Mouse (Mus musculus) intestine, embryonic 15.5 days (tissue): Measurements from ENCODE around the gene Tango6. TPM values are rescaled to one million over a fixed set of nuclear protein-coding genes. Genes with fewer than 3 reads are reported as not detected.

Source experiments
- ATAC-seq: fragments of 200-750 bp; cut with Nextera tagmentation; 2 replicates; pipeline ENCODE4 v1.8.0; 2017; ENCODE audit warnings: moderate TSS enrichment, moderate library complexity
- H3K27ac ChIP-seq: fragments of 300-500 bp; sonication (generic); 2 replicates; pipeline ENCODE4 v1.5.1; 2015; ENCODE audit warnings: mild to moderate bottlenecking, inconsistent platforms
- H3K27me3 ChIP-seq: fragments of 300-500 bp; sonication (generic); replicated peaks from 2 replicates; pipeline ENCODE4 v1.6.1; 2015; ENCODE audit warnings: inconsistent platforms
- H3K36me3 ChIP-seq: fragments of 300-500 bp; sonication (generic); 2 replicates; pipeline ENCODE4 v1.6.1; 2015; ENCODE audit warnings: inconsistent platforms
- H3K4me1 ChIP-seq: fragments of 300-500 bp; sonication (generic); replicated peaks from 2 replicates; pipeline ENCODE4 v1.6.1; 2015; ENCODE audit warnings: inconsistent platforms
- H3K4me2 ChIP-seq: fragments of 300-500 bp; sonication (generic); replicated peaks from 2 replicates; pipeline ENCODE4 v1.6.1; 2015; ENCODE audit warnings: mild to moderate bottlenecking, inconsistent platforms
- H3K4me3 ChIP-seq: fragments of 300-500 bp; sonication (generic); replicated peaks from 2 replicates; pipeline ENCODE4 v1.5.1; 2015; ENCODE audit warnings: inconsistent platforms
- H3K9ac ChIP-seq: fragments of 300-500 bp; sonication (generic); 2 replicates; pipeline ENCODE4 v1.6.1; 2015; ENCODE audit warnings: inconsistent platforms
- H3K9me3 ChIP-seq: fragments of 300-500 bp; sonication (generic); 2 replicates; pipeline ENCODE4 v1.6.1; 2016; ENCODE audit warnings: inconsistent platforms
- WGBS: fragments of 180-500 bp; shearing (Covaris S2); methylation state at CpG from one replicate; pipeline ENCODE4 v1.1.7; 2015; 5-methylcytosine and 5-hydroxymethylcytosine counted together
- polyA plus RNA-seq: library from polyadenylated mRNA; unstranded; fragments of >200 nt; fragmentation: Nextera tagmentation; extraction: Ambion mirVana; gene quantifications from 2 replicates; pipeline ENCODE4 v1.2.1, GENCODE M21; 2015

Gene Tango6
- polyA plus RNA-seq, 1 experiment from 2014 or later, result 9.1 TPM

DNA sequence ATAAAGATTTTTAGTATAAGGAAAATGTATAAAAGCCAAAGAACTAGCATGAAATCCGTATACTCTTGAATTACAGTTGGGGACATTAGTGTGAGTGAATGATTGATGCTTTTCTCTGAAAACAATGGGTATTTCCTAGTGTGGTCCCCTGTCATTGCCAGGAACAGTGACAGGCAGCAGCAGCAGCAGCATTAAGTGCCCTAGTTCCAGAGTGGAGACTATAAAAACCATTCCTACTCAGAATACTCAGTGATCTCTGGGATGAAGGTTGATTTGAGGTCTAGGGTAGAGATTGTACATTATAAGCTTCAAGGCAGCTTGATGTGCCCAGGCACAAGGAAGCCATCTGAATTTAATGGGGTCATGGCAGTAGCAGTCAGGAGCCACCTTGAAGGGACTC, 45.0 kb downstream of the Tango6 start:
- Histone ChIP-seq H3K4me3 (no peak overlapping the region), H3K27me3 (no peaks in the 10 kb centered on the region), H3K27ac (no peak overlapping the region), H3K4me1 (peaks cover 4% of the 10 kb centered on the region; the same call in 1 of the 2 replicates), H3K9ac (no peak overlapping the region), H3K4me2 (no peak overlapping the region), H3K9me3 (no peaks in the 10 kb centered on the region), H3K36me3 (0 out of 2 replicates have a peak, but pooled peaks cover 7% of the 10 kb centered on the region)
- no peak for ATAC-seq
- 65% methylated on average over 1 of the region's 1 CpGs for WGBS

DNA sequence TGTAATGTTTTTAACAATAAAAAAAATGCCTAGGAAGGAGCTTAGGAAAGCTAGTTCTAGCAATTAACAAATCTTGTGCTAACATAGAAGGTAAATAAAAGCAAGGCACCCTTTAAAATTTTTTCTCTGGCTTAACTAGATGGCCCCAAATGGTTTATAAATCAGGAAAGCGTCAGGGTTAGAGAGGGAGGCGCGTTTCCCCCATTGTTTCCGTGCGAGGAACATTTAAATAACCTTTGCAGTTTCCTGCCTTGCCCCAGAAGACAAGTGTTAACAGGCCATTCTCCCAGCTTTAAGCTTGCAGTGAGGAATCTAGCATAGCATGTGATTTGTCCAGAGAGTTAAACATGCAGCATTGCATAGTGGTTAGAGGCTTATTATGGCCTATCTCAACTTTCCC, 50.1 kb downstream of the Tango6 start:
- no peak overlapping the region for H3K4me3 ChIP-seq
- no peaks in the 10 kb centered on the region for H3K4me1 ChIP-seq
- WGBS, result 35% methylated on average over 5 of the region's 5 CpGs
- H3K9ac ChIP-seq, result no peak overlapping the region
- H3K27me3 ChIP-seq, result no peaks in the 10 kb centered on the region
- H3K36me3 ChIP-seq, result no peaks in the 10 kb centered on the region
- no peak overlapping the region for H3K27ac ChIP-seq
- no peak overlapping the region for H3K4me2 ChIP-seq
- no peak for ATAC-seq
- H3K9me3 ChIP-seq, result no peaks in the 10 kb centered on the region

DNA sequence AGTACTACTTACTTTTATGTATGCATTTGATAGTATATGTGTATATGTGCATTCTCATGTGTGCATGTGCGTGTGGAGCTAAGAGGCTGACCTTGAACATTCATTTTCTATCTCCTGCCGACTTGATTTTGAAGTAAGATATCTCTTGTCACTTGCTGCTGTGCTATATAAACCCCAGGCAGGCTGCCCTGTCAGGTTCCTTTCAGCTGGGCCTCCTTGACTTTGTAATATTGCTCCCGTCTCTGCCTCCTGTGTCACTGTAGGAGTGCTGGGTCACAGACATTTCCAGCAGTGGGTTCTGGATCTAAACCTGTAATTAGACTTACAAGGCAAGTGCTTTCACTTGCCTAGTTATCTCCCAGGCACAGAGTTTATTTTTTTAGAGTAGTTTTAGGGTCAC, 50.8 kb downstream of the Tango6 start:
- no peak for ATAC-seq
- H3K27me3 ChIP-seq, result no peaks in the 10 kb centered on the region
- no peaks in the 10 kb centered on the region for H3K9me3 ChIP-seq
- no peaks in the 10 kb centered on the region for H3K36me3 ChIP-seq
- H3K9ac ChIP-seq, result no peak overlapping the region
- H3K4me3 ChIP-seq, result no peak overlapping the region
- H3K27ac ChIP-seq, result no peak overlapping the region
- H3K4me1 ChIP-seq, result no peaks in the 10 kb centered on the region
- H3K4me2 ChIP-seq, result no peak overlapping the region
- WGBS, result 62% methylated on average over 3 of the region's 3 CpGs

DNA sequence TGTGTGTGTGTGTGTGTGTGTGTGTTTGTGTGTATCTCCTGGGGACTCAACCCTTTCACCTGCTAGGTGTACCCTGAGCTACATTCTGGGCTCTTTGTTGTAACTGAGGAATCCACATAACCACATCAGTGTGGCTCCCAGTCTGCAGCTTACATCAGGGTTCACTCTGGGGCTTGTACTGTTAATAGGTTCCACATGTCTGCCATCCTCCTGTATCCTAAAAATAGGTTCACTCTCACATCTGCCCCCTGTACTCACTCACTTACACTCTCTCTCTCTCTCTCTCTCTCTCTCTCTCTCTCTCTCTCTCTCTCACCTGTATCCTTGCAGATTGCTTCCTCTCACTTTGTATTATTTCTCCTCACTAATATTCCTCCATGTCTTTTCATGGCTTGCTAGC, 51.4 kb downstream of the Tango6 start:
- H3K27me3 ChIP-seq, result no peaks in the 10 kb centered on the region
- H3K27ac ChIP-seq, result no peak overlapping the region
- no peaks in the 10 kb centered on the region for H3K36me3 ChIP-seq
- no peak overlapping the region for H3K4me3 ChIP-seq
- no peak overlapping the region for H3K9ac ChIP-seq
- no peak for ATAC-seq
- H3K9me3 ChIP-seq, result no peaks in the 10 kb centered on the region
- no peak overlapping the region for H3K4me2 ChIP-seq
- no peaks in the 10 kb centered on the region for H3K4me1 ChIP-seq

DNA sequence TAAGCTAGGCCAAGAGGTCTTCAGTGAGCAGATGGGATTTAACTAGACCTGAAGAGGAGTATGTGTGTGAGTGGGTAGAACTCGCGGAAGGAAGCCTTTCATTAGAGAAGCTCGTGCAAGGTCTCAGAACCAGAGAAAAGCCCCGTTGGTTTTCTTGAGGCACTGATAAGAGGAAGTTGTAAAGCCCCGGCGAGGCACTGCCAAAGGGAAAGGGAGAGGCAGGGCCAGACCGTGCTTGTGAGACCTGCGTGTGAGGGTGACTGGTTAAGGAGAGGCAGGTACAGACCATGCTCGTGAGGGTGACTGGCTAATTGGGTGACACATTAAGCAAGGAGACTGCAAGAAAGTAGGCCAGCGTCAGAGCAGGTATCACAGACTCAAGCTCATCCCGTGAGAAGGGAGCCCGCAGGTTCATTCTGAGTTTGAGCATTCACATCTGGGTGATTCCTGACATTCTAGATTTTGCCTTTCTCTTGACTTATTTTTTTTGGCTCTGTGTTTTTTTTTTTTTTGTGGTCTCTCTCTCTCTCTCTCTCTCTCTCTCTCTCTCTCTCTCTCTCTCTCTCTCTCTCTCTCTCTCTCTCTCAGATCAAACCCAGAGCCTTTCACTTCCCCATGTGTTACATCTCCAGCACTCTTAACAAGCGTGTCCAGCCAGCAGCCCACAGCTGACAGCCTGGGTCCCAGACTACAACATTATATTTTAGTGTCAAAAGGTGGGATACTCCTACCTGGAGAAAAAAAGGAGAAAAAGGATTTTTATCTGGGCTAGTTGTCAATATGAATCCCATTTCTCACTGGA, 54.2 kb downstream of the Tango6 start:
- H3K9ac ChIP-seq, result no peak overlapping the region
- no peak for ATAC-seq
- H3K36me3 ChIP-seq, result peaks cover 2% of the 10 kb centered on the region
- no peaks in the 10 kb centered on the region for H3K9me3 ChIP-seq
- no peak overlapping the region for H3K4me2 ChIP-seq
- H3K27me3 ChIP-seq, result no peaks in the 10 kb centered on the region
- no peak overlapping the region for H3K4me3 ChIP-seq
- H3K27ac ChIP-seq, result no peak overlapping the region
- 59% methylated on average over 13 of the region's 13 CpGs for WGBS
- H3K4me1 ChIP-seq, result no peaks in the 10 kb centered on the region

DNA sequence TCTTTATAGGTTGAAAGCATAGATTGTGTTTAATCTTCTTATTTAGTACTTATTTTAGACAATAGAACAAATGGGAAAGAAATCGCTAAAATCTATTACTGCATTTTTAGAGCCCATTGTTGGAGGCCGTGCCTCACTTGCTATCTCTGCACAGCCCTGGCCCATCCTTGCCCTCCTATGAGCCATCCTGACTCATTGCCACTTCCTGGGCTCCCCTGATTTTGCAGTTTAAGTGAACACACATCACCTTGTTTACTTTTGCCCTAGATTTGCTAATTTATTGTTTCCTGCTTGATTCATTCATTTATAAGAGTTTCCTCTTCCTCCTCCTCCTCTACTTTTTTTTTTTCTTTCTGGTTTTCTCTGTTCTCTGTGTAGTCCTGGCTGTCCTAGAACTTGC, 55.0 kb downstream of the Tango6 start:
- H3K4me3 ChIP-seq, result no peak overlapping the region
- ATAC-seq, result no peak

DNA sequence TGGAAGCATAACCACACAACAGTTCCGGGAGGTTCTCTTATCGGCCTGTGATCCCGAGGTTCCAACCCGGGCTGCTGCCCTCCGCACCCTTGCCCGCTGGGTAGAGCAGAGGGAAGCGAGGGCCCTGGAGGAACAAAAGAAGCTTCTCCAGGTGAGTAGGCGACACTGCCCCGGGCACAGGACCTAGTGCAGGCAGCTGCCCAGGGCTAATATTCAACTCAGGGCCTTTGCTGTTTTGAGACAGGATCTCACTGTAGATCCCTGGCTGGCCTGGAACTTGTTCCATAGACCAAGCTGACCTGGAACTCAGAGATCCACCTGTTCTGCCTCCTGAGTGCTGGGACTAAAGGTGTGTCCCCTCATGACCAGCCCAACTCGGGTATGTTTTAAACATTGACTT, 59.5 kb downstream of the Tango6 start:
- ATAC-seq, result no peak
- Histone ChIP-seq H3K4me3 (no peak overlapping the region), H3K4me2 (no peak overlapping the region), H3K27ac (no peak overlapping the region), H3K9ac (no peak overlapping the region), H3K9me3 (no peaks in the 10 kb centered on the region), H3K27me3 (no peaks in the 10 kb centered on the region), H3K36me3 (peaks cover 11% of the 10 kb centered on the region), H3K4me1 (no peaks in the 10 kb centered on the region)
- WGBS, result 93% methylated on average over 10 of the region's 10 CpGs

More for the DNA sequence above, 55.0 kb downstream of the Tango6 start:
- 93% methylated on average over 2 of the region's 2 CpGs for WGBS
- Histone ChIP-seq H3K4me2 (no peak overlapping the region), H3K9me3 (no peaks in the 10 kb centered on the region), H3K9ac (no peak overlapping the region), H3K4me1 (no peaks in the 10 kb centered on the region), H3K27ac (no peak overlapping the region), H3K36me3 (peaks cover 7% of the 10 kb centered on the region), H3K27me3 (no peaks in the 10 kb centered on the region)

DNA sequence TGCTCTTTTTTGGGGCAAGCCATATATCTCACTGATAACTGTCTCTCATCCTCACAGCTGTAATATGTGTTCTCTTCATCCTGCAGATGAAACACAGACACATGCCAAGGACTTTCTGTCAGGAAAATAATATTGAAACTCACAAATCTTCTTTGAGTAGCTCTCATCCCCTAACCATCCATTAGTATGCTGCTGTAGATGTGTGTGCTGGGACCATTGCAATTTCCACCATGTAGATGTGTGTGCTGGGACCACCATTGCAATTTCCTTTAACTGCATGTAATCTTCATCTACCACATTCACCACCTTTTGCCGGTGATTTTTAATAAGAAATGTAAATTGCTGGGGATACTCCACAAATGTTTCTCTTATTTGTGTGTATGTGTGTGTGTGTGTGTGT, 60.5 kb downstream of the Tango6 start:
- Histone ChIP-seq H3K4me1 (no peaks in the 10 kb centered on the region), H3K27ac (no peak overlapping the region), H3K27me3 (no peaks in the 10 kb centered on the region), H3K36me3 (peaks cover 11% of the 10 kb centered on the region), H3K9me3 (no peaks in the 10 kb centered on the region), H3K9ac (no peak overlapping the region), H3K4me2 (no peak overlapping the region), H3K4me3 (no peak overlapping the region)
- ATAC-seq, result no peak
- WGBS, result 97% methylated on average over 1 of the region's 1 CpGs

DNA sequence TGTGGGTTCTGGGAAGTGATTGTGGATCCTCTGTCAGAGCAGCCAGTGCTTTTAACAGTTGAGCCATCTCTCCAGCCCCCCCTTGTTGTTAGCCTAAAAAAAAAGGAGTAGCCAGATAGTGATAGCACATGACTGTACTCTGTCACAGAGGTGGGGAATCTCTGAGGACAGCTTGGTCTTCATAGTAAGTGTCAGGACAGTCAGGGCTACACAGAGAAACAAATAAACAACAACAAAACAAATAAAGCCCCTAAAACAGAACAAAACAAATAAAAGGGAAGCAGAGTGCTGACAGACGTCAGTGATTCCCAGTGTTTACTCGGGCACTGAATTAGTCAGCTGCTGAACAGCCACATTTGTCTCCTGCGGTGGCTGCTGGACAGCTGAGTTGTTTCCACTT, 70.6 kb downstream of the Tango6 start:
- H3K4me1 ChIP-seq, result 0 out of 2 replicates have a peak, but pooled peaks cover 3% of the 10 kb centered on the region
- H3K9ac ChIP-seq, result no peak overlapping the region
- H3K9me3 ChIP-seq, result no peaks in the 10 kb centered on the region
- H3K27me3 ChIP-seq, result no peaks in the 10 kb centered on the region
- no peak overlapping the region for H3K27ac ChIP-seq
- WGBS, result 38% methylated on average over 3 of the region's 3 CpGs
- ATAC-seq, result no peak
- H3K4me2 ChIP-seq, result no peak overlapping the region
- no peaks in the 10 kb centered on the region for H3K36me3 ChIP-seq
- no peak overlapping the region for H3K4me3 ChIP-seq

DNA sequence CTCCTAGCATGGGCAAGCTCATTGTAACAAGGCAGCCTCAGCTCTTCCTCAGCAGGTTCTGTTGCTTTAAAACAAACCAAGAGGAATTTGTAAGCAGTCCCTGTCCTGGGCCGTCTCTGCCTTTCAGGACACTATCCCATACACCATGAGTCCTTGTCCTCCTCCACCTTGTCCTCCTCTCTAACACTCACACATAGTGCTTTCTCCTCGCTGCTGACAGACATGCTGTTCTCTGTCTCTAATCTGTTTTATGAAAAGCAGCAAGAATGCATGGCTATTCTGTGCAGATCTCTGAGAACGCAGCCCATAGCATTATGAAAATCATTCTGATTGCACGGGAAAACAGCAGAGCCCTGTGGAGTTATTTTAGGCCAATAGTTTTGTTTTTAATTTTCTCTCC, 78.4 kb downstream of the Tango6 start:
- Histone ChIP-seq H3K27ac (peak overlapping the region; percentile 51; the same call in 1 of the 2 replicates), H3K27me3 (no peaks in the 10 kb centered on the region), H3K4me2 (no peak overlapping the region), H3K9ac (no peak overlapping the region), H3K4me3 (no peak overlapping the region), H3K9me3 (no peaks in the 10 kb centered on the region), H3K4me1 (0 out of 2 replicates have a peak, but pooled peaks cover 4% of the 10 kb centered on the region), H3K36me3 (no peaks in the 10 kb centered on the region)
- WGBS, result 44% methylated on average over 4 of the region's 4 CpGs
- ATAC-seq, result no peak

DNA sequence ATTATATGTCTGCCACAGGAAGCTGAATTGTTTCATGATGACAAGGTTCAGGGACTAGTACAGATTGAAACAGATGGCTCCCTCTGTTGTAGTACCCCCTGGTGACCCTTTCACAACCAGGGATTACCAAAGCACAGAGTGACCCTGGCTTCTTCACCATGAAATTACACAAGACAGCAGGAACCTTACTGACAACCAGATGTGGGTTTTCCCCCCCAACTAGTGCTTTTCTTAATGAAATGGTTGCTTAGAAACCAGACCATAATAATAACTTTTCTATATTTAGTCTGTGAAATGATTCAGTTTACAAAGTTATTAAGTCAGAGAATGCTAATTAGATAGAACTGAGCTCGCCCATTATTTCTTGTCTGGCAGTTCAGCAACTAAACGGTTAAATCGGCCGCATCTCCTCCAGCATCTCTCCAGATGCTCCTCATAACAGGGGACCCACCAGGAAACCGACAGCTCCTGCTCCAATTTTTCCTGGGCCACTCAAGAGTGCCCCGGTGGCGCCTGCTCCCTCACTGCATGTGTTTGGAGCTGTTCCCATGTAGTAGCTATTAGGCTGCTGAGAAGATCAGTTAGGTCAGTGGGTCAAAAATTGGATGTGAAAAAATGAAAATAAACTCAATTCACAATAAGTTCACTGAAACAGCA, 79.1 kb downstream of the Tango6 start:
- Histone ChIP-seq H3K9me3 (no peaks in the 10 kb centered on the region), H3K9ac (no peak overlapping the region), H3K27ac (no peak overlapping the region), H3K4me3 (no peak overlapping the region), H3K27me3 (no peaks in the 10 kb centered on the region), H3K36me3 (no peaks in the 10 kb centered on the region), H3K4me1 (0 out of 2 replicates have a peak, but pooled peaks cover 4% of the 10 kb centered on the region), H3K4me2 (no peak overlapping the region)
- ATAC-seq, result no peak
- 41% methylated on average over 7 of the region's 7 CpGs for WGBS

DNA sequence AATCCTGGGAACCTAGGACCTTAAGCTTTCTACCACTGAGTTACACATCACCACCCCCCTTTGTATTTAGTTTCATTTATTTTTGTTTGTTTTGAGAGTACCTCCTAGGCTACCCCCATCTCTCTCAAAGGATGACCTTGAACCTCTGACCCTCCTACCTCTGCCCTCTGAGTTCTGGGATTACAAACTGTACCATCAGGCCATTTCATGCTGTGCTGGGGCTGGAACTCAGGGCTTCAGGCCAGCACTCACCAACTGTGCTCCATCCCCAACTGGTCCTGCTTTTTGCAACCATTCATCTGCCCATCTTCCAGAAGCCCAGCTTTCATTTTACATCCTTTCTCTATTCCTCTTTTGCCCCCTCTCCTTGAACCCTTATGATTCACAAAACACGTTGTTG, 81.7 kb downstream of the Tango6 start:
- no peaks in the 10 kb centered on the region for H3K36me3 ChIP-seq
- H3K4me1 ChIP-seq, result 0 out of 2 replicates have a peak, but pooled peaks cover 4% of the 10 kb centered on the region
- no peak overlapping the region for H3K4me3 ChIP-seq
- WGBS, result 68% methylated on average over 1 of the region's 1 CpGs
- H3K27me3 ChIP-seq, result no peaks in the 10 kb centered on the region
- no peak overlapping the region for H3K27ac ChIP-seq
- no peak overlapping the region for H3K4me2 ChIP-seq
- H3K9me3 ChIP-seq, result no peaks in the 10 kb centered on the region
- H3K9ac ChIP-seq, result no peak overlapping the region
- no peak for ATAC-seq

DNA sequence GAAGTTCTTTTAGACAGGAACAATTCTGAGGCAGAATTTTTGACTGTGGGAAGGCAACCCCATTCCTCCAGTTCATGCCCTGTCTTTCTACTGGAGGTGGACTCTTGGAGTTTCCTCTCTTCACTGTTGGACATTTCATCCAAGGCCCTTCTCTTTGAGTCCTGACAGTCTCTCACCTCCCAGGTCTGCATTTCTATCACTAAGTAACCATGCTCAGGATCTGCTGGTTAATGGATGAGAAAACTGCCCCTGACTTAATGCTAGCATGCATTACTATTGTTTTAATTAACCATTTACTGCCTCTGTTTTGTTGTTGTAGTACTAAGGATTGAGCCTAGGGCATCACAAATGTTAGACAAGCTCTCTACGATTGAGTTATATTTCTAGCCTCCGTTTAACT, 82.7 kb downstream of the Tango6 start:
- 90% methylated on average over 2 of the region's 2 CpGs for WGBS
- no peak overlapping the region for H3K4me3 ChIP-seq
- no peak overlapping the region for H3K4me2 ChIP-seq
- H3K4me1 ChIP-seq, result 0 out of 2 replicates have a peak, but pooled peaks cover 4% of the 10 kb centered on the region
- no peaks in the 10 kb centered on the region for H3K9me3 ChIP-seq
- H3K36me3 ChIP-seq, result no peaks in the 10 kb centered on the region
- H3K27ac ChIP-seq, result no peak overlapping the region
- H3K27me3 ChIP-seq, result no peaks in the 10 kb centered on the region
- no peak overlapping the region for H3K9ac ChIP-seq
- ATAC-seq, result no peak
